Mouse (Mus musculus) T-helper 2 cell (primary cell): Measurements from ENCODE around the gene Gucy2c.

Experiments used
- in situ Hi-C: fragments of 300-600 bp; cut with MboI, MseI; formaldehyde crosslinking; loops from one replicate; pipeline ENCODE4 v1.15.1; 2025; ENCODE audit warnings: high pct_unique_total_duplicates

Gucy2c gene

GRCm38 (mm10) chr6:136781377-136781986 lies at the start of gene Gucy2c:
Gene Gucy2c (minus strand): TSS chr6:136781765.
- in situ Hi-C loops, result no loop called here

GRCm38 (mm10) chr6:136828681-136829080 lies 47.1 kb upstream of the Gucy2c start:
- in situ Hi-C loops, result loop anchor here (10.0 kb wide), 1 partner anchor 916 kb away; no protein-coding TSS in a partner anchor

- in situ Hi-C loops, result loop anchor here (10.0 kb wide), 1 partner anchor 917 kb away; no protein-coding TSS in a partner anchor
Observed at GRCm38 (mm10) chr6:136827881-136828561, 46.5 kb upstream of the Gucy2c start, which contains the start of gene Wbp11. Gene Wbp11 (minus strand): TSS chr6:136828233.

GRCm38 (mm10) chr6:136827516-136827880 lies 45.9 kb upstream of the Gucy2c start, which contains the start of gene BC049715:
Gene BC049715 (plus strand): TSS chr6:136827626.
- in situ Hi-C loops, result loop anchor here (10.0 kb wide), 1 partner anchor 917 kb away; no protein-coding TSS in a partner anchor

GRCm38 (mm10) chr6:136827116-136827515 lies 45.6 kb upstream of the Gucy2c start:
- in situ Hi-C loops, result loop anchor here (10.0 kb wide), 1 partner anchor 918 kb away; no protein-coding TSS in a partner anchor

GRCm38 (mm10) chr6:136824987-136825386 lies 43.4 kb upstream of the Gucy2c start:
- in situ Hi-C loops, result loop anchor here (10.0 to 25.0 kb wide), 2 partner anchors 920 to 1913 kb away; partner anchors contain the start of gene Cdkn1b

GRCm38 (mm10) chr6:136821086-136821485 lies 39.5 kb upstream of the Gucy2c start:
- in situ Hi-C loops, result loop anchor here (10.0 to 25.0 kb wide), 2 partner anchors 924 to 1909 kb away; partner anchors contain the start of gene Cdkn1b

- in situ Hi-C loops, result loop anchor here (10.0 to 25.0 kb wide), 2 partner anchors 924 to 1908 kb away; partner anchors contain the start of gene Cdkn1b
Observed at GRCm38 (mm10) chr6:136820381-136820780, 38.8 kb upstream of the Gucy2c start.

- in situ Hi-C loops, result loop anchor here (25.0 kb wide), 1 partner anchor 1905 kb away; the partner anchor contains the start of gene Cdkn1b
Observed at GRCm38 (mm10) chr6:136817549-136817948, 36.0 kb upstream of the Gucy2c start.

- in situ Hi-C loops, result loop anchor here (25.0 kb wide), 1 partner anchor 1905 kb away; the partner anchor contains the start of gene Cdkn1b
Observed at GRCm38 (mm10) chr6:136816826-136817225, 35.3 kb upstream of the Gucy2c start.

- in situ Hi-C loops, result loop anchor here (25.0 kb wide), 1 partner anchor 1903 kb away; the partner anchor contains the start of gene Cdkn1b
Observed at GRCm38 (mm10) chr6:136815381-136815780, 33.8 kb upstream of the Gucy2c start.

- in situ Hi-C loops, result loop anchor here (5.0 to 25.0 kb wide), 2 partner anchors 119 to 1901 kb away; partner anchors contain the start of gene Cdkn1b
Observed at GRCm38 (mm10) chr6:136813117-136813516, 31.6 kb upstream of the Gucy2c start.

GRCm38 (mm10) chr6:136811196-136811595 lies 29.6 kb upstream of the Gucy2c start:
- in situ Hi-C loops, result loop anchor here (5.0 to 25.0 kb wide), 2 partner anchors 121 to 1899 kb away; partner anchors contain the start of gene Cdkn1b

- in situ Hi-C loops, result loop anchor here (5.0 to 25.0 kb wide), 2 partner anchors 123 to 1897 kb away; partner anchors contain the start of gene Cdkn1b
Observed at GRCm38 (mm10) chr6:136809673-136810072, 28.1 kb upstream of the Gucy2c start.

GRCm38 (mm10) chr6:136809077-136809476 lies 27.5 kb upstream of the Gucy2c start:
- in situ Hi-C loops, result loop anchor here (25.0 kb wide), 1 partner anchor 1897 kb away; the partner anchor contains the start of gene Cdkn1b

GRCm38 (mm10) chr6:136808631-136809046 lies 27.1 kb upstream of the Gucy2c start:
- in situ Hi-C loops, result loop anchor here (25.0 kb wide), 1 partner anchor 1896 kb away; the partner anchor contains the start of gene Cdkn1b

GRCm38 (mm10) chr6:136808014-136808417 lies 26.5 kb upstream of the Gucy2c start, which contains the start of gene H2afj:
Gene H2afj (plus strand): TSS chr6:136808244.
- in situ Hi-C loops, result loop anchor here (25.0 kb wide), 1 partner anchor 1896 kb away; the partner anchor contains the start of gene Cdkn1b

- in situ Hi-C loops, result loop anchor here (25.0 kb wide), 1 partner anchor 1895 kb away; the partner anchor contains the start of gene Cdkn1b
Observed at GRCm38 (mm10) chr6:136807395-136808013, 25.9 kb upstream of the Gucy2c start.

- in situ Hi-C loops, result loop anchor here (25.0 kb wide), 1 partner anchor 1895 kb away; the partner anchor contains the start of gene Cdkn1b
Observed at GRCm38 (mm10) chr6:136806819-136807218, 25.3 kb upstream of the Gucy2c start.

GRCm38 (mm10) chr6:136805409-136805775 lies 23.8 kb upstream of the Gucy2c start:
- in situ Hi-C loops, result loop anchor here (25.0 kb wide), 1 partner anchor 1893 kb away; the partner anchor contains the start of gene Cdkn1b
